Mouse (Mus musculus) thymus, adult 2 months (tissue): ENCODE measurements at regions not wholly inside any gene's neighbourhood (a gene's known extent, or its start where the extent isn't known, plus 50 kb on each side); places are given as distances from the start of the nearest gene placed in this dataset.

Experiments
- CTCF ChIP-seq: fragments of 200-500 bp; IDR thresholded peaks from 2 replicates; pipeline ENCODE4 v1.5.1; 2012; ENCODE audit warnings: mild to moderate bottlenecking, control low read depth, low read length, moderate library complexity, borderline replicate concordance; ENCODE audit not compliant: control insufficient read depth, poor library complexity, insufficient read depth; ENCODE audit errors: extremely low read depth
- POLR2A ChIP-seq: fragments of 200-500 bp; IDR thresholded peaks from 2 replicates; pipeline ENCODE4 v1.6.1; 2012; ENCODE audit warnings: mild to moderate bottlenecking, low read length, control low read depth, moderate library complexity; ENCODE audit not compliant: control insufficient read depth, poor library complexity, insufficient read depth; ENCODE audit errors: extremely low read depth

- TF ChIP-seq POLR2A: no peak
- no peak for TF ChIP-seq CTCF
Observed at GRCm38 (mm10) chr6:88984170-88984569, 82.1 kb downstream of the Tpra1 start.
